Mouse (Mus musculus) ZHBTc4 (cell line): ENCODE measurements around the gene Slc35f1.

Source experiments
- DNase-seq: peaks from one replicate; pipeline ENCODE4 v3.0.0-alpha.2; 2011; ENCODE audit warnings: low read depth, low spot score

Slc35f1 gene

DNA sequence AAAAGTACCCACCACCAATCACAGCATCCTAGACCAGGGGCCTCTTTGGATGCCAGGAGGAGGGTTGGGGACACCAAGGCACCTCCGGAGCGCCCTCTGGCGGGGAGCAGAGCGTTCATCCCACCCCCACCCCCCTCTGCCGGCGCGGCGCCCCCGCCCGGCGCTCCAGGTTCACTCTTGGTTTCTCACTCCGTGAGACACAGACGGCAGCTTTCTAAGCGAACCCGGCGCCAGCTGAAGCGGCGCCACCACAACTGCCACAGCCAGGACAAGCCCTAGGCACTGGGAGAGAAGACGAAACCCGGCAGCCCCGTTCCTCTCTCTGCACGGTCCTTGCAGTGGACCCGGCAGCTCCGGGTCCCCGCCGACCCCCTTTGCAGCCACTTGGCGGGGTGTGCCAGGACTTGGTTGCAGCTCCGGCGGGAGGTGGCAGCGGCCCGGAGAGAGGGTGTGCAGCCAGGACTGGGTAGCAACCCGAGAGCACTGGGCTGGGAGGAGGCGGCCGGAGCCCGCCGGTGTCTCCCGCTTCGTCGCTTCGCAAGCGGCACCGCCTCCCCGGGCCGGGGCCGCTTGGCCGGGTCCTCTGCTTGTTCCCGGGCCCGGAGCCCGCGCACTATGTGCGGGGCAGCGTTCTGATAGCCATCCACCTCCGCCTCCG lies at the start of gene Slc35f1:
Slc35f1 (plus strand) TSS at position 200 of the 658 bp plus-strand sequence.
- peak; percentile 94 for DNase-seq

DNA sequence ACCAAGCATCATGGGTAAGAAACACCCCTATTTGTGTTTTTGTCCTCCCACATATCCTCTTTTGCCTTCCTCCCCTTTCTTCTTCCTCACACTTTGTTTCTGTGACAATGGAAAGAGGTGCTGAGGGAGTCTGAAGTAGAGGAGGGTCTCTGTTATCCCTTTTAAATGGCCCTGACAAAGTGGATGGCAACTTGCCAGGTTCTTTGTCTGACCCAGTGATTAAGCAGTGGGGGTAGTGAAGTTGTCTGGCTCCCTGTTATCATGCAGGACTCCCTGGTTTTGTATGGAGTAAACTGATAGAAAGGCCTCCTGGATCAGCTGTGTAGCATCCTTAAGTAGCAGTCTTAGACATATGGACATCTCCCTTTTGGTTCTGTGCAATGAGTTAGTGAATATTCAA lies 19.1 kb upstream of the Slc35f1 start:
- no peak for DNase-seq

DNA sequence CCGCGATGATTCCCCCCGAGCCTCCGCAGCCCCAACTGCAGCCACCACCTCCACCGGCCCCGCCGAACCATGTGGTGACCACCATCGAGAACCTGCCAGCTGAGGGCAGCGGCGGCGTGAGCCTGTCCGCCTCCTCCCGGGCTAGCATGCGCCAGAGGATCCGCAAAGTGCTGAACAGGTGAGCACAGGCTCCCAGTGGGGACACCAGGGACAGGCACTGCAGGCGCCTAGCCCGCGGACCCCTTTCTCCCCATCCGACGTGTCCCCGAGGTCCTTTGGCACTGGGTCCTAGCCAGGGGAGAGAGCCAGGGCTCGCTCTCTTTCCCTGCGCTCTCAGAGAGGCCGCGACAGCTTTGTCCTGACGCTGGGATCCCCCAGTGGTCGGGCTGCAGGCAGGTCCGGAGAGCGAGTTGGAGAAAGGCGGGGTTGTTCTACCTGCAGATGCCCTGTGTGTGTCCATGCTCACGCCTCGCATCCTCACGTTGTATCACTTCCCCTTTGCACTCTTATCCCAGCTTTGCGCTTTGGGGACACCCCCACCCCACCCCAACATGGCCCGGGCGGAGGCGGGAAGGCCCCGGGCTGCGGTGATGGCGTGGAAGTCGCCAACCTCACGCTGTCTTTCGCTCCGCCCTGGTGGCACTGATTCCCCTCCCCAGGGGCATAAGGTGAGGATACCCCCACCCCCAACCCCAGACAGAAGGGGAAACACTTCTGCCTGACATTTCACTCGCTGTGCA lies 829 bp downstream of the Slc35f1 start:
- DNase-seq: peak; percentile 64

DNA sequence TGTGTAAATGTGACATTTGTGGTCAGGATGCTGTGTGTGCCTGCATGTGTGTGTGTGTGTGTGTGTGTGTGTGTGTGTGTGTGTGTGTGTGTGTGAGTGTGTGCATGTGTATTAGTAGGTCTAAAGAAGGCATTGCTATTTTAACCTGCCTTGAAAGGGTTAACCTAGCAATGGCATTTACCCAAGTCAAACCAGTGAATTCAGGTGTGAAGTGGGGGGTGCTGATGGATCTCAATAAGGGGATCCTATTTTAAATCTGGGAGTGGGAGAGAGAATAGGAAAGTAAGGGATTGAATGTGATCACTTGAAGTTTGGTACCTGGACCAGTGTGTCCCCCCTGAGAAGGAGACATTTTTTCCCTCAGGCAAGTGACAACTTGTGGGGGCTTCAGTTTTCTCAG lies 13.4 kb downstream of the Slc35f1 start:
- no peak for DNase-seq

DNA sequence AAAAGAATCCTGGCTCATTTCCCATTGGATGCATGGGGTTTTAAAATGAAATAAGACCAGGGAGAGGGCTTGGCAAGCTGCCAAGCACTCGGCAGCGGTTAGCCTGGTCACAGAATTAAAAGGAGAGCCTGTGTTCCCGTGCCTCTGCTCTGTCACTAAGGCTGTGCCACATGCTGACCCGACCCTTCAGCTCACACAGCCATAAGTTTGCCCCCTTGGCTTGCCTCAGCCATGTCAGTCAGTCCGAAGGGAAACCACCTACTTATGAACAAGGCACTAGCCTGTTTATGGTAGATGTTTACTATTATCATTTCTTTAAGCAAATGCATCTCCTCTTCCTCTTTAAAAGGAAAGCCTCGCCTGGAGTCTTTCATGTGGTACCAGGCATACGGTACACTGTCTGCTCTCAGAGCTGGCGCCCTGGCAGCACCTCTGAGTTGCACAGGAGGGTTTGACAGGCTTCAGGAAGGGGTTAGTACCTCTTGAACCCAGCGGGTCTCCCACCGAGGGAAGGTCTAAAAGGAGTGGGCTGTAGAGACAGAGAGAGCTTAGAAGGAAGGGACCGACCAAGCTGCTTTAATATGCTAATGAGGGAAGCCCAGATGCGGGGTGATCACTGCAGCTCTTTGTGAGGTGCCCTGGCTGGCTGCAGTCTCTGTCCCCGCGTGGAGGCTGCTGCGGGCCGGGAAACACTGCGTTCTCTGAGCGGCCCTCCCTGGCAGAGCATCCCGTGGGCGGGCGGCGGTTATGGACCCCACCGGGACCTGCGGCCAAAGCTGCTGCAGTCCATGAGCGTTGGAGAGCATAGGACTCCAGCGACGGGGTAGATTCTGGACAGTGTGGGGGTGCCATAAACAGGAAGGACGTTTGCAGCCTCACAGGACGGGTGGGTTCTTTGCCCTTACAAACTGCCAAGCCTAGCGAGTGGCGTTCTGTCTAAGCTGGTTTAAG lies 14.0 kb downstream of the Slc35f1 start:
- DNase-seq: peak; percentile 23

DNA sequence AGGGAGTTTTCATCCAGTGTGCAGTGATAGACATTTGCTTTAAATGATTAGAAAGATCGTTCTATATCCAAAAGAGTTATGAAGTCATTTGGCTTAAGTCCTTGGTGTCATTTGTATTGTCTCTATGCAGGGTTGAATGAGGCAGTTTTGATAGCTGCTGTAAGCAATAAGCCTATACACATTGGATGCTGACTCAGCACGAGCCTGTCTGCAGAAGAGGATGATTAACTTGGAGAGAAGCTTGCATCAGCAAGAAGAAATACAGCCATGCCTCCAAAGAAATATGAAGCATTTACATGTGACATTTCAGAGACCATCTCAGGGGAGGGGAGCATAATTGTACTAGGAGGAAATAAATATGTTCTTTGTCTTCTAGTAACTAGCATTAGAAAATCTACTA lies 19.1 kb downstream of the Slc35f1 start:
- DNase-seq: no peak

DNA sequence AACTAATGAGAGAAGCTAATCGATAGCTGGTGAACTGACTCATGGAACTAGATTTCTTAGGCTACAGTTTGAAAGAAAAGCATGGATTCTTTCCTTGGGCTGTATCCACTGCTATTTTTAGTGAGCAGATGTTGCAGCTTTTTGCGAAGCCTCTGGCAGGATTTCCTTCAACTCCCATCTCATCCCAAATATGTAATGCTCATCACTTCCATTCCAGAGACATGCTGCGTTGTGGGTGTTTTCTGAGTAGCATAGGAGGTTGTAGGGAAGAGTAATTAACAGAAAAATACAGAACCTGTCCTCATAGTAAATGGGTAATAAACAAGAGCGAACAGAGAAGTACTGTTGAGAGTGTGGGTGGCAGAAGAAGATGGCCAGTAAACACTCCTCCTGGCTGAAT lies 21.8 kb downstream of the Slc35f1 start:
- DNase-seq: no peak

DNA sequence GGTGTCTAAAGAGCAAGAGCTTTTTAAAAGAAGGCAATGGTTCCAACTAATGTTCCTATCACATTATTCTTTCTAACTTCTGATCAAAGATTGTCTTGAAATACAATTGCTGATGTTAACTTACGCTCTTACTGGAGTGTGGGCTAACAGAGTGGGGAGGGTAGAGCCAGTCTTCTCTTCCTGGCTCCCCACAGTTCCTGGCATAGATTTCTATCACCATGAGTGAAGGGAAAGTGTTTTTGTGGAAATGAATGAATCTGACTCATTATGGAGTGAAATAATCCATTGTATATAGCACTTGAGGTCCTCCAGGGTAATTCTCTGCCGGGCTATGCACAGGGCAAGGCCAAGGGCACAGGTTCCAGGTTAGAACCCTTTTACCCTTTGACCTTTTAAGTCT lies 24.2 kb downstream of the Slc35f1 start:
- no peak for DNase-seq

DNA sequence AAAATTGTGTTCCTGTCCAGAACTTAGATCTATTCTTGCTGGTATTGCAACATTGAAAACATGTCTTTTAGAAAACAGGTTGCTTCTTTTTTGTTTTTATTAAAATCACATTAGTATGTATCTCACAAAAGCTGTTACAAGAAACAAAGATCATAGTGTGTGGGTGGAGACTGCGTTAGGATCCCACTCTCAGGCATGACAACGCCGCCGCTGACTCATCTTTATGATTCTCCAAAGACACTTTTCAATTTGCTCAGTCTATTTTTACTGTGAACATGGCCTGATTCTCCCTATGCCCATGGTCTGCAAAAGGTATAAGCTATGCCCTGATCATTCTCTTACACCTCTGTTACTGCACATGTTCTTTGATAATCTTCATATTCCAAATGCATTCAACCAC lies 24.8 kb downstream of the Slc35f1 start:
- DNase-seq: no peak

DNA sequence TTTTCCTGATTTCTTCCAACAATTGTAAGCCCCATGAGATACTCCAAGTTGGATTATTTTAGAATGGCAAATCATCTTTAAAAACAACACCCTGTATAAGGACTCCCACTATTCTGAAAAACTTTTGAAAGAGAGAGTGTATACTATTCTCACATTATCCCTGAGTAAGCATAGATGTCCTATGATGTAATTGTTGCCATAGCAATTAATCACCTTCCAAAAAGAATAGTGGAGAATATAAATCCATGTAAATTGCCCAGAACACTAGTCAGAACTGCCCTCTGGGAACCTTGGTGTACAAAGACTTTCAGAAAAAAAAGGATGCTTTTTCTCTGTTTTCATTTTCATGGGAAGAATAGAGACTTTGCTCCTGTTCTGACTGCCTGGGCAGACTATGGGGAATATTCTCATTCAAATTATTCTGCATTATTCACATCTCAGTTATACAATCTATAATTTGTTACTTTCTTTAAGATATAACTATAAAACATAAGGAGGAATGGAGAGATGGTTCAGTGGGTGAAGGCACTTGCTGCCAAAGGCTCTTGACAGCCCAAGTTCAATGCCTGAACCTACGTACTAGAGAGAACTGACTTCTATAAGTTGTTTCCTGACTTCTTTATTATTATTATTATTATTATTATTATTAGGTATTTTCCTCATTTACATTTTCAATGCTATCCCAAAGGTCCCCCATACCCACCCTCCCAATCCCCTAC lies 28.0 kb downstream of the Slc35f1 start:
- no peak for DNase-seq

DNA sequence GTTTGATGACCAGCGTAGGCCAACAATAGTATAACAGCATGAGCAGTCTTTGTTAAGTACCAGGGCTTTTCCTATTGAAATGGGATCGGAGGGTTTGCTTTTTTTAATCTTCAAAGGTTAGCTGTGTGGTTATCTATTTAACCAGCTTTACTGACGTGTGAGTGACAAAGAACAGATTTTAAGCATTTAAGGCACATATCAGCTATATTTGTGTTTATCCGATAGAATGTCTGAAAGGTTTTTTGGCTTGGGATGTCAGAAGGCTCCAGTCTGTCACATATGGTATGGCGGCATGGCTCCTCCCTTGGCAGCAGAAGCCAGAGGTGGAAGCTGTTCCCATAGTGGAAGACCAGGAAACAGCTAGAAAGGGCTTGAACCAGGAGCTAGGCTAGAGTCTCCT lies 36.3 kb downstream of the Slc35f1 start:
- no peak for DNase-seq

DNA sequence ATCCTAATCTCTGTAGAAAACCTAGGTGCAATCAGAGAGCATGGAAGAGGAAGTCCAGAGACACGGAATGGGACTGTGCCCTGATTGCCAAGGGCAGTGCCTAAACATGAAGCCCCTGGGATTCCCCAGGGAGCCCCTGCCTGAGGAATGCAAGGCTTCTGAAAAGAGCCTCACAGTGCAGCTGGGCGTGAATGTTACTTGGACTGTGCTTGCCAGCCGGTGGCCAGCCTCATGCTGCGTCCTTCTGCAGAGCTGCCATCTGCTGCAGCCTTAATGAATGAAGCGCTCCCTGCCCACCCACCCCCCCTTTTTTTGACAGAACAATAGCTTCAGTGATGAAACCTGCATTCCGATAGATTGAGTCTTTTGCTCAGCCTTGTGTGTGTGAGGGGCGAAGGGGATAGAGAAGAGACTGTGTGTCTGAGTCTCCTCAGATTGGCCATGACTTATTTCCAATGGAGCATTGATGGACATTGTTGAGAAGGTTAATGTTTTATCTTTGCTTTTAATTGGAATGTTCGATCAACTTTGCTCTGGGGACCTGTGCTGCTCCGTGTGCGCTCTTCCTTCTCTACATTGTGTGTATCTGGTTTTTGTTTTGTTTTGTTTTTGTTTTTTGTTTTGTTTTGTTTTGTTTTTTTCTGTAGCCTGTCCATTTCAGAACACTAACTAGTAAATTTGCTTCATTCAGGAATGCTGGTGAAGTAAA lies 52.5 kb downstream of the Slc35f1 start:
- DNase-seq: peak; percentile 30

DNA sequence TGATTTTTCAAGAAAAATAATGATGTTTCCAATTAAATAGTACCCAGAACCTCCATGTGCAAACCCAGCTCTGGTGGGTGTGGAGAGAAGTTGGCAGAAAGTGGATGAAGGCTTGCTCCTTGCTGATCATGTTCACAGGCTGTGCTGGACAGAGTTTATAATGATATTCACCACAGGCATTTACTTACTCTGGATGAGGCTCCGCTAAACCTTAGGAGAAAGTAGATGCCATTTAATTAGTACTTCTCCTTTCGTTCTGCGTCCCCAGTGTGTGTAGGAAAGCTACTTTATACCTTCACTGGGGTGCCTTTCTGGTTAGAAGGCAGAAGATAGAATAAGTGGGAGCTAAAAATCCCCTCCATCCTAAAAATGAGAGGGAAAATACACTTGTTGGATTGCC lies 53.5 kb downstream of the Slc35f1 start:
- DNase-seq: no peak

DNA sequence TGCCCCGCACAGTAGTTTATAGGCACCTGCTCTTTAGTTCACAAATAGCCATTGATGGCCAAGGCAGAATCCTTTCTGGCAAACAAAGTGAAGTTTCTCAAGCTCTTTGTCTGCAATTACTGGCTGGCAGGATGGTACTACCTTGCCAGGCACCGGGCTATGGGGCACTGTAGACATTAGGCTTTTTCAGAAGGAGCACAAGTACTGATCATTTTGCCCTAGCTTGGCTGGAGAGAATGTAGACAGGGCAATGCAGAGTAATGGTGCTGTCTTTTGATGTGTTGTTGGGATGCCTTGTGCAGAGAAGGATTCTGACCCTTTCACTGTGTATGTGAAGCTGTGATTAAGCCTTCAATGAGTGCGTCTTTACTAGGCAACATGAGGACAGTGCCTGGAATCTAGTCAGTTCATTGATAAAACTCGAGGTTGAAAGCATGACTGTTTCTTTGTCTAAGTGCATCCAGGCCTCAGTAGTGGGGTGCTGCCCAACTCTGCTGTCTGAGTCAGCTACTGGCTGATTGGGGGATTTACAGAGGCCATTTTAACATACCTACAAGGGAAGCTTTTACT lies 57.8 kb downstream of the Slc35f1 start:
- DNase-seq: no peak

DNA sequence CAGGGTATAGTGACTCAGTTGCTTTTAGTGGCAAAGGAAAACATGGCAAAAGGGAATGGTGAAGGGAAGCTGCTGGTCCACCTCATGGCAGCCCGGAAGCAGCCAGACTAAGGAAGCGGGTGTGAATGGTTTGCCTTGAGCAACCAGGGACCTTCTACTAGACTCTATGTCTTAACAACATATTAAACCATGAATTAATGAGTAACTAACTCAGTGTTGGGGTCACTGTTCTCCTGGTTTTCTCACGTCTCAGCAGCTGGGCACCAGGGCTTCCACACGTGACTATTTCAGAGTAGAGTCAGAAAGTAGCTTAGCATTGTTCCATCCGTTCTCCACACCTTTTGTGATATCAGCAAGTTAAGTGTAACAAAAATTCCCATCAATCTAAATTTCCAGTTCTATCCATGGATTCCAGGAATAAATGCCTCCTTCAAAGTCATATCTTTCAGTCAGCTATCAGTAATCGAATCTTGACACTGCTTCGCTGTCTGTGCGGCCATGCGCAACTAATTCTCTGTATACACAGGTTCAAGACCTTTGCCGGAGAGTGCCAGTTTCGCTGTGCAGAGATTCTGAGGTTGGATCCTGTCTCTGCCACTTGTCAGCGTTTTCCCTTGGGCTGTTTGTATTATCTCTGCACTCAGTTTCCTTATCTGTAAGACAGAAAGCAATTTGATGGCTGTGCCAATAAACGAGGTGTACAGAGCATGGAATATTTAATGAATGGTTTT lies 65.8 kb downstream of the Slc35f1 start:
- DNase-seq: no peak

DNA sequence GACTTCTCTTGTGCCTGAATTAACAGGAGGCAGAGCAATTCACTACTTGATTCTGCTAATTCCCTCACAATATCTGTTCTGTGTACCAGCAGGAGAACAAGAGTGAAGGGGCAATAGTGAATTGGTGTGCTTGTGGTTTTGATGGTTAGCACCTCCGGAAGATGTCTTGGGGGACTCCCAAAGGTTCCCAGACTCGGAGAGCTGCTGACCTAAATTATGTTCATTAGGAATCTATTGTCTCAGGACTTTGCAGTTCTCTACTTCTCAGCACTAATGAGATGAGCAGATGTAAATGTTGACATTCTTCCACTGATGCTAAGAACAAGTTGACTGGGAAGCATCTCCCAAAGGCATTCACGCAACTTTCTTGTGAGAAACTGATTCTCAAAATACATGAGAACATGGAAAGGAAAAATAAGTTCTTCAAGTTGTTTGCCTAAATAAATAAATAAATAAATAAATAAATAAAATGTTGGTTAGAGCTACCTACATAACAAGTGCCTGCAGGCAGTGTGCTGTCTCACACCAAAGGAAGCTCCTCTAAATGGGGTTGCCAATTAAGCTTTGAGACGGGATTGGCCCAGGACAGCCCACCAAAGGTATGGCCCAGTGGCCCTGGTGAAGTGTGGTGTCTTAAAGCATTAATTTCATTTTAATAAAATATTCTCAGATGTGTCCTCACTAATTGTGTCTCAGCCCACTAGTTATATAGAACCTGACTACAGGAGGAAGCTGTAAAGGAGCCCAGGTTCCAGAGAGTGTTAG lies 67.3 kb downstream of the Slc35f1 start:
- DNase-seq: no peak

DNA sequence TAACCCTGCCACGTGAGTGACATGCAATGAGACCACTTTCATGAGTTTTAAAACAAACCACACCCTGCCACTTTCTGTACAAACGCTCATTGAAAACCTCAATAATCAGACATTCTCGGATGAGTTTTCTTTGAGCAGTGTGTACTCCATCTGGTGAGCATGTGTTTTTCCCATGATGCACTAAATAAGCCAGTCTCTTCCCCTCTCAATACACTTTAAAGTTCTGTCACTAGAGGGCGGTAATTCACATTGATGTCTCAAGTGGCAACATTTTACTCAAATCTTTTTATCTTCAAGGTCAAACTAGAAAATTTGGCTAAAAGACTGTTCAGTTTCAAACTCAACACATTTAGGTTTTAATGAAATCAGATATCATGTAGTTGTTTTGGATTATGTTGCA lies 68.3 kb downstream of the Slc35f1 start:
- DNase-seq: peak; percentile 68

DNA sequence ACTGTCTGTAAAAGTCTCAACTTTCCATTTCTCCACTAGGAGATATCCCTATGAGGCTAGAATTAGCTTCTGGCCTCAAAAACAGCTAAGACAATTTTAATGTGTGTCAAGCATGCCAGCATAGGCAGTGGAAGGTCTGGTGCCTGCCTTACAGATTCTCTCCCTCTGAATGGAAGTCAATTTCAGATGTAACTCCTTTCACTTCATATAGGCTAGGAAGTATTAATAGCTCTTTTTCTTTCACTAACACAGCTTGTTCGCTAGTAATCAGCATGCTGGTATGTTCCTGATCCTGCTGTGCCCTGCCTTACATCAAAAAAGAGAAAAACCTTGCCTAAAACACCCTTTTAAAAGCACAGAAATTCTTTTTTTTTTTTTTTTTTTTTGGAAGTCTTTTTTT lies 70.2 kb downstream of the Slc35f1 start:
- DNase-seq: no peak

DNA sequence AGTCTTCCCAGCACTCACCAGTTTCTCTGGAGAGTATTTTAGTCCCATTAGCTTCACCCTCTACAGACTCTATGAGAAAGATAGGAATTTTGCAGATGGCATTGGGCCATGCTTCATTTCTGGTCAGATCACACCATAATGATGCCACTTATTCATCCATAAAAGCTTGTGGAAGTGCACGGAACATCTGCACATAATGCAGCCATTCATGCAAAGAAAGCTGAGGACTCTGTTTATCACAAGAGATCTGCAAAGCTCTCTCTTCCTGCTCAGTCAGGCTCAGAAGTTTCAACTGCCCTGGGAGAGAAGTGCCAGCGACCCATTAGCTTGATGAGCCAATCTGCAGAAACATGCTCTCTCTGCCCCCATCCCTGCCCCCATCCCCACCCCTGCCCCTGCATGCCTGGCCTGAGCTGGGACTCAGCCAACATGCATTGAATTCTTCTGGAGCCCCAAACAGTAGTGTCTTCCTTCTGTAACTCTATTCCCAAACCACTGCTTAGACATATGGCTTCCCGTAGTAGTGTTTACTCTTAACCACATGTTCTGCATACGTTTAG lies 89.7 kb downstream of the Slc35f1 start:
- no peak for DNase-seq
